Mouse (Mus musculus): ENCODE data around the gene Trmt112. TPM values are rescaled to one million over a fixed set of nuclear protein-coding genes. Genes with fewer than 3 reads are reported as not detected.

Gene Trmt112
- polyA plus RNA-seq, 1 experiment: 146 TPM

GRCm38 (mm10) chr19:6925611-6926329, 16.3 kb downstream of the Trmt112 start:
- TF ChIP-seq CTCF (conservative IDR thresholded peaks at IDR 0.05; ENCODE audit: insufficient read depth, insufficient read length, low read depth, low read length) (no peak), POLR2A (IDR thresholded peaks at IDR 0.05; ENCODE audit: low read depth, low read length) (no peak)
- Histone ChIP-seq H3K27ac (ENCODE audit: insufficient read depth, low read depth, low read length) (no peak overlapping the region), H3K27me3 (replicated peaks; ENCODE audit: control insufficient read depth, insufficient read depth, low read length) (no peaks in the 10 kb centered on the region), H3K4me1 (ENCODE audit: control insufficient read depth, insufficient read depth, low read length) (peaks cover 17% of the 10 kb centered on the region; the same call in 1 of the 2 replicates), H3K4me3 (ENCODE audit: insufficient read depth, low read depth, low read length) (no peak overlapping the region), H3K36me3 (ENCODE audit: control insufficient read depth, insufficient read depth, low read length) (no peaks in the 10 kb centered on the region)
- DNase-seq: no peak
- 45% methylated on average over 40 of the region's 40 CpGs for WGBS

GRCm38 (mm10) chr19:6926559-6927255, 17.2 kb downstream of the Trmt112 start:
- H3K4me3 ChIP-seq (ENCODE audit: insufficient read depth, low read depth, low read length): no peak overlapping the region
- no peaks in the 10 kb centered on the region for H3K27me3 ChIP-seq (replicated peaks; ENCODE audit: control insufficient read depth, insufficient read depth, low read length)
- H3K36me3 ChIP-seq (ENCODE audit: control insufficient read depth, insufficient read depth, low read length): no peaks in the 10 kb centered on the region
- TF ChIP-seq CTCF (conservative IDR thresholded peaks at IDR 0.05; ENCODE audit: insufficient read depth, insufficient read length, low read depth, low read length) (no peak), POLR2A (IDR thresholded peaks at IDR 0.05; ENCODE audit: low read depth, low read length) (no peak)
- WGBS: 24% methylated on average over 26 of the region's 26 CpGs
- no peak overlapping the region for H3K27ac ChIP-seq (ENCODE audit: insufficient read depth, low read depth, low read length)
- H3K4me1 ChIP-seq (ENCODE audit: control insufficient read depth, insufficient read depth, low read length): peaks cover 17% of the 10 kb centered on the region; the same call in 1 of the 2 replicates
- peak; percentile 76 for DNase-seq

GRCm38 (mm10) chr19:6928080-6928479, 18.6 kb downstream of the Trmt112 start:
- no peaks in the 10 kb centered on the region for H3K36me3 ChIP-seq (ENCODE audit: control insufficient read depth, insufficient read depth, low read length)
- peaks cover 12% of the 10 kb centered on the region; the same call in 1 of the 2 replicates for H3K4me1 ChIP-seq (ENCODE audit: control insufficient read depth, insufficient read depth, low read length)
- 62% methylated on average over 9 of the region's 9 CpGs for WGBS
- no peak for TF ChIP-seq CTCF (conservative IDR thresholded peaks at IDR 0.05; ENCODE audit: insufficient read depth, insufficient read length, low read depth, low read length)
- no peak for TF ChIP-seq POLR2A (IDR thresholded peaks at IDR 0.05; ENCODE audit: low read depth, low read length)
- no peak for DNase-seq
- no peak overlapping the region for H3K4me3 ChIP-seq (ENCODE audit: insufficient read depth, low read depth, low read length)
- H3K27me3 ChIP-seq (replicated peaks; ENCODE audit: control insufficient read depth, insufficient read depth, low read length): no peaks in the 10 kb centered on the region
- H3K27ac ChIP-seq (ENCODE audit: insufficient read depth, low read depth, low read length): no peak overlapping the region

GRCm38 (mm10) chr19:6931002-6931401, 21.5 kb downstream of the Trmt112 start:
- no peaks in the 10 kb centered on the region for H3K27me3 ChIP-seq (replicated peaks; ENCODE audit: control insufficient read depth, insufficient read depth, low read length)
- H3K4me3 ChIP-seq (ENCODE audit: insufficient read depth, low read depth, low read length): no peak overlapping the region
- no peak for DNase-seq
- no peak for TF ChIP-seq POLR2A (IDR thresholded peaks at IDR 0.05; ENCODE audit: low read depth, low read length)
- TF ChIP-seq CTCF (conservative IDR thresholded peaks at IDR 0.05; ENCODE audit: insufficient read depth, insufficient read length, low read depth, low read length): no peak
- WGBS: 14% methylated on average over 2 of the region's 2 CpGs
- no peaks in the 10 kb centered on the region for H3K36me3 ChIP-seq (ENCODE audit: control insufficient read depth, insufficient read depth, low read length)
- H3K27ac ChIP-seq (ENCODE audit: insufficient read depth, low read depth, low read length): no peak overlapping the region
- H3K4me1 ChIP-seq (ENCODE audit: control insufficient read depth, insufficient read depth, low read length): peaks cover 5% of the 10 kb centered on the region; the same call in 1 of the 2 replicates

- Histone ChIP-seq H3K36me3 (ENCODE audit: control insufficient read depth, insufficient read depth, low read length) (no peaks in the 10 kb centered on the region), H3K4me3 (ENCODE audit: insufficient read depth, low read depth, low read length) (no peak overlapping the region), H3K27me3 (replicated peaks; ENCODE audit: control insufficient read depth, insufficient read depth, low read length) (no peaks in the 10 kb centered on the region), H3K27ac (ENCODE audit: insufficient read depth, low read depth, low read length) (no peak overlapping the region), H3K4me1 (ENCODE audit: control insufficient read depth, insufficient read depth, low read length) (0 out of 2 replicates have a peak, but pooled peaks cover under 1% of the 10 kb centered on the region)
- TF ChIP-seq CTCF (conservative IDR thresholded peaks at IDR 0.05; ENCODE audit: insufficient read depth, insufficient read length, low read depth, low read length) (no peak), POLR2A (IDR thresholded peaks at IDR 0.05; ENCODE audit: low read depth, low read length) (no peak)
- DNase-seq: no peak
- 81% methylated on average over 1 of the region's 1 CpGs for WGBS
Measured at GRCm38 (mm10) chr19:6932018-6932417, 22.5 kb downstream of the Trmt112 start.

GRCm38 (mm10) chr19:6933102-6933435, 23.6 kb downstream of the Trmt112 start:
- H3K4me3 ChIP-seq (ENCODE audit: insufficient read depth, low read depth, low read length): no peak overlapping the region

More at GRCm38 (mm10) chr19:6933102-6933435, 23.6 kb downstream of the Trmt112 start:
- Histone ChIP-seq H3K4me1 (ENCODE audit: control insufficient read depth, insufficient read depth, low read length) (0 out of 2 replicates have a peak, but pooled peaks cover 4% of the 10 kb centered on the region), H3K36me3 (ENCODE audit: control insufficient read depth, insufficient read depth, low read length) (no peaks in the 10 kb centered on the region), H3K27me3 (replicated peaks; ENCODE audit: control insufficient read depth, insufficient read depth, low read length) (no peaks in the 10 kb centered on the region), H3K27ac (ENCODE audit: insufficient read depth, low read depth, low read length) (no peak overlapping the region)
- no peak for DNase-seq
- WGBS: 74% methylated on average over 4 of the region's 4 CpGs
- TF ChIP-seq CTCF (conservative IDR thresholded peaks at IDR 0.05; ENCODE audit: insufficient read depth, insufficient read length, low read depth, low read length) (no peak), POLR2A (IDR thresholded peaks at IDR 0.05; ENCODE audit: low read depth, low read length) (no peak)

Data from kidney, adult 2 months (tissue).